Mouse (Mus musculus): Measurements from ENCODE around the gene Vps16. TPM values are rescaled to one million over a fixed set of nuclear protein-coding genes. Genes with fewer than 3 reads are reported as not detected.

Vps16 gene
- polyA plus RNA-seq, 1 experiment: 43.6 TPM

- no peak for TF ChIP-seq POLR2A (IDR thresholded peaks at IDR 0.05; ENCODE audit: insufficient read length, low read depth)
- TF ChIP-seq POLR2AphosphoS2 (IDR thresholded peaks at IDR 0.05; ENCODE audit: insufficient read length, low read depth): no peak
- no peak overlapping the region for H3K4me2 ChIP-seq (ENCODE audit: low read depth)
- H3ac ChIP-seq (ENCODE audit: control insufficient read depth, insufficient read length): no peak overlapping the region
- H3K79me2 ChIP-seq (ENCODE audit: control insufficient read depth, insufficient read depth): peaks cover 47% of the 10 kb centered on the region
- H3K27me3 ChIP-seq (ENCODE audit: control insufficient read depth, insufficient read depth, insufficient read length): no peaks in the 10 kb centered on the region
- H3K4me3 ChIP-seq: no peak overlapping the region
- H3K36me3 ChIP-seq (ENCODE audit: control insufficient read depth, insufficient read depth): peaks cover 1% of the 10 kb centered on the region
Observed at GRCm38 (mm10) chr2:130433152-130433551, 9.0 kb downstream of the Vps16 start.

GRCm38 (mm10) chr2:130436769-130437168 lies 12.6 kb downstream of the Vps16 start:
- Histone ChIP-seq H3K79me2 (ENCODE audit: control insufficient read depth, insufficient read depth) (peaks cover 42% of the 10 kb centered on the region), H3K4me3 (no peak overlapping the region), H3K36me3 (ENCODE audit: control insufficient read depth, insufficient read depth) (peaks cover 35% of the 10 kb centered on the region), H3K27me3 (ENCODE audit: control insufficient read depth, insufficient read depth, insufficient read length) (no peaks in the 10 kb centered on the region), H3ac (ENCODE audit: control insufficient read depth, insufficient read length) (no peak overlapping the region), H3K4me2 (ENCODE audit: low read depth) (no peak overlapping the region)
- TF ChIP-seq SRF (IDR thresholded peaks at IDR 0.05; ENCODE audit: control insufficient read depth, insufficient read length, low read depth) (no peak), POLR2A (IDR thresholded peaks at IDR 0.05; ENCODE audit: insufficient read length, low read depth) (no peak), REST (IDR thresholded peaks at IDR 0.05; ENCODE audit: insufficient read depth, insufficient read length) (no peak), USF1 (IDR thresholded peaks at IDR 0.05; ENCODE audit: low read depth) (no peak), MYOG (IDR thresholded peaks at IDR 0.05; ENCODE audit: control insufficient read depth in 1 of 3, insufficient read depth in 1 of 3, insufficient read length in 2 of 3, low read depth in 2 of 3) (no peak)

- Histone ChIP-seq H3K4me3 (no peak overlapping the region), H3ac (ENCODE audit: control insufficient read depth, insufficient read length) (no peak overlapping the region), H3K4me2 (ENCODE audit: low read depth) (no peak overlapping the region), H3K79me2 (ENCODE audit: control insufficient read depth, insufficient read depth) (peaks cover 25% of the 10 kb centered on the region), H3K36me3 (ENCODE audit: control insufficient read depth, insufficient read depth) (peaks cover 48% of the 10 kb centered on the region), H3K27me3 (ENCODE audit: control insufficient read depth, insufficient read depth, insufficient read length) (no peaks in the 10 kb centered on the region)
- TF ChIP-seq CEBPB (IDR thresholded peaks at IDR 0.05; ENCODE audit: insufficient read depth, poor library complexity, severe bottlenecking) (no peak), MYOD1 (IDR thresholded peaks at IDR 0.05; ENCODE audit: control insufficient read depth in 1 of 3, insufficient read length in 2 of 3, low read depth in 2 of 3) (no peak), TCF3 (IDR thresholded peaks at IDR 0.05; ENCODE audit: insufficient read length, low read depth) (no peak), POLR2A (IDR thresholded peaks at IDR 0.05; ENCODE audit: insufficient read length, low read depth) (no peak), SRF (IDR thresholded peaks at IDR 0.05; ENCODE audit: control insufficient read depth, insufficient read length, low read depth) (no peak), POLR2AphosphoS2 (IDR thresholded peaks at IDR 0.05; ENCODE audit: insufficient read length, low read depth) (no peak), REST (IDR thresholded peaks at IDR 0.05; ENCODE audit: insufficient read depth, insufficient read length) (no peak), USF1 (IDR thresholded peaks at IDR 0.05; ENCODE audit: low read depth) (no peak), E2F4 (IDR thresholded peaks at IDR 0.05; ENCODE audit: insufficient read depth) (no peak), MYOG (IDR thresholded peaks at IDR 0.05; ENCODE audit: control insufficient read depth in 1 of 3, insufficient read depth in 1 of 3, insufficient read length in 2 of 3, low read depth in 2 of 3) (no peak), TCF12 (IDR thresholded peaks at IDR 0.05; ENCODE audit: insufficient read depth, poor library complexity, severe bottlenecking) (no peak), MAX (IDR thresholded peaks at IDR 0.05; ENCODE audit: low read depth) (no peak)
Observed at GRCm38 (mm10) chr2:130438861-130439260, 14.7 kb downstream of the Vps16 start.

DNA sequence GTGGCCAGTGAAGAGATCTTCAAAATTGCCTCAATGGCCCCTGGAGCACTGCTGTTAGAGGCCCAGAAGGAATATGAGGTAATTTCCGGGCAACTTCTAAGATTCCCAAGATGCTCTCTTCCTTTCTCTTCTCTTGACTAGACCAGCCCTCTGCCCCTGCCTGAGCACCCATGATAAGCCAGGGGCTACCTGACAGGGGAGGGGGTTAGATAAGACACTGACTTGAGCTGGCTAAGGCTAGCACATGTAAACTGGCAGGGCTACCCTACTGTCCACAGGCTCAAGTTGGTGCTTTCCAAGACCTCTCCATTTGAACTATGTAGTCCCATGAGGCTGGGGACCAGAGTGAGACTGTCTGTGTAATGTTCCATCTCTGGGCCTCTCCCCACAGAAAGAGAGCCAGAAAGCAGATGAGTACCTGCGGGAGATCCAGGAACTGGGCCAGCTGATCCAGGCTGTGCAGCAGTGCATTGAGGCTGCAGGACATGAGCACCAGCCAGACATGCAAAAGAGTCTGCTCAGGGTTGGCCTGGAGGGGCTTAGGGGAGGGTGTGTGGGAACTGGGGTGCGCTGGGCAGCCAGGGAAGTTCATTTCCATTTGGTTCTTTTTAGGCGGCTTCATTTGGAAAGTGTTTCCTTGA lies 15.8 kb downstream of the Vps16 start:
- no peak overlapping the region for H3K4me2 ChIP-seq (ENCODE audit: low read depth)
- peaks cover 14% of the 10 kb centered on the region for H3K79me2 ChIP-seq (ENCODE audit: control insufficient read depth, insufficient read depth)
- H3K27me3 ChIP-seq (ENCODE audit: control insufficient read depth, insufficient read depth, insufficient read length): no peaks in the 10 kb centered on the region
- no peak overlapping the region for H3ac ChIP-seq (ENCODE audit: control insufficient read depth, insufficient read length)
- TF ChIP-seq TCF12 (IDR thresholded peaks at IDR 0.05; ENCODE audit: insufficient read depth, poor library complexity, severe bottlenecking) (no peak), CEBPB (IDR thresholded peaks at IDR 0.05; ENCODE audit: insufficient read depth, poor library complexity, severe bottlenecking) (no peak), E2F4 (IDR thresholded peaks at IDR 0.05; ENCODE audit: insufficient read depth) (no peak), TCF3 (IDR thresholded peaks at IDR 0.05; ENCODE audit: insufficient read length, low read depth) (no peak), POLR2A (IDR thresholded peaks at IDR 0.05; ENCODE audit: insufficient read length, low read depth) (no peak), MYOD1 (IDR thresholded peaks at IDR 0.05; ENCODE audit: control insufficient read depth in 1 of 3, insufficient read length in 2 of 3, low read depth in 2 of 3) (no peak), MYOG (IDR thresholded peaks at IDR 0.05; ENCODE audit: control insufficient read depth in 1 of 3, insufficient read depth in 1 of 3, insufficient read length in 2 of 3, low read depth in 2 of 3) (no peak)
- peaks cover 48% of the 10 kb centered on the region for H3K36me3 ChIP-seq (ENCODE audit: control insufficient read depth, insufficient read depth)
- H3K4me3 ChIP-seq: no peak overlapping the region

GRCm38 (mm10) chr2:130442162-130442561 lies 18.0 kb downstream of the Vps16 start:
- Histone ChIP-seq H3K4me3 (no peak overlapping the region), H3K79me2 (ENCODE audit: control insufficient read depth, insufficient read depth) (no peaks in the 10 kb centered on the region), H3K4me2 (ENCODE audit: low read depth) (no peak overlapping the region), H3ac (ENCODE audit: control insufficient read depth, insufficient read length) (no peak overlapping the region), H3K36me3 (ENCODE audit: control insufficient read depth, insufficient read depth) (peaks cover 48% of the 10 kb centered on the region), H3K27me3 (ENCODE audit: control insufficient read depth, insufficient read depth, insufficient read length) (no peaks in the 10 kb centered on the region)
- TF ChIP-seq MAX (IDR thresholded peaks at IDR 0.05; ENCODE audit: low read depth) (no peak), POLR2AphosphoS2 (IDR thresholded peaks at IDR 0.05; ENCODE audit: insufficient read length, low read depth) (no peak), TCF3 (IDR thresholded peaks at IDR 0.05; ENCODE audit: insufficient read length, low read depth) (no peak), TCF12 (IDR thresholded peaks at IDR 0.05; ENCODE audit: insufficient read depth, poor library complexity, severe bottlenecking) (no peak), MYOG (IDR thresholded peaks at IDR 0.05; ENCODE audit: control insufficient read depth in 1 of 3, insufficient read depth in 1 of 3, insufficient read length in 2 of 3, low read depth in 2 of 3) (no peak), SRF (IDR thresholded peaks at IDR 0.05; ENCODE audit: control insufficient read depth, insufficient read length, low read depth) (no peak), POLR2A (IDR thresholded peaks at IDR 0.05; ENCODE audit: insufficient read length, low read depth) (no peak), CEBPB (IDR thresholded peaks at IDR 0.05; ENCODE audit: insufficient read depth, poor library complexity, severe bottlenecking) (no peak), REST (IDR thresholded peaks at IDR 0.05; ENCODE audit: insufficient read depth, insufficient read length) (no peak), USF1 (IDR thresholded peaks at IDR 0.05; ENCODE audit: low read depth) (no peak)

All from myocyte (in vitro differentiated cells).